Mouse (Mus musculus) lung, postnatal 25 days (tissue): Measurements from ENCODE around the gene Aunip.
A peak's percentile ranks its signal among the peaks of the same experiment; 100 is the strongest.

Source experiments
- DNase-seq: peaks from one replicate; pipeline ENCODE4 v3.0.0; 2022; ENCODE audit warnings: low spot score

The Aunip gene

GRCm38 (mm10) chr4:134515614-134516013, 4.8 kb downstream of the Aunip start:
- DNase-seq = peak; percentile 72

GRCm38 (mm10) chr4:134516981-134517380, 6.2 kb downstream of the Aunip start:
- no peak for DNase-seq

GRCm38 (mm10) chr4:134517719-134518118, 6.9 kb downstream of the Aunip start:
- DNase-seq = no peak

GRCm38 (mm10) chr4:134518541-134518940, 7.7 kb downstream of the Aunip start:
- DNase-seq = no peak

GRCm38 (mm10) chr4:134519281-134519680, 8.5 kb downstream of the Aunip start:
- no peak for DNase-seq

- DNase-seq = no peak
Measured at GRCm38 (mm10) chr4:134523447-134523846, 12.6 kb downstream of the Aunip start.

GRCm38 (mm10) chr4:134525806-134526205, 15.0 kb downstream of the Aunip start:
- no peak for DNase-seq

GRCm38 (mm10) chr4:134526220-134526619, 15.4 kb downstream of the Aunip start:
- no peak for DNase-seq

GRCm38 (mm10) chr4:134532928-134533327, 22.1 kb downstream of the Aunip start:
- DNase-seq = peak; percentile 73

GRCm38 (mm10) chr4:134533421-134533820, 22.6 kb downstream of the Aunip start:
- DNase-seq = no peak

GRCm38 (mm10) chr4:134534124-134534886, 23.5 kb downstream of the Aunip start:
- DNase-seq = peak; percentile 81

- peak; percentile 99 for DNase-seq
Measured at GRCm38 (mm10) chr4:134534932-134535786, 24.4 kb downstream of the Aunip start, which contains the start of gene Mtfr1l. Gene Mtfr1l, minus strand, starts transcription at chr4:134535387.

GRCm38 (mm10) chr4:134535787-134536151, 25.0 kb downstream of the Aunip start:
- no peak for DNase-seq

- DNase-seq = no peak
Measured at GRCm38 (mm10) chr4:134538997-134539580, 28.3 kb downstream of the Aunip start.

GRCm38 (mm10) chr4:134542726-134543125, 31.9 kb downstream of the Aunip start:
- DNase-seq = no peak

- peak; percentile 91 for DNase-seq
Measured at GRCm38 (mm10) chr4:134543261-134543660, 32.5 kb downstream of the Aunip start.

GRCm38 (mm10) chr4:134546814-134547705, 36.3 kb downstream of the Aunip start:
- DNase-seq = peak; percentile 59

- DNase-seq = peak; percentile 25
Measured at GRCm38 (mm10) chr4:134548169-134548938, 37.6 kb downstream of the Aunip start.

- no peak for DNase-seq
Measured at GRCm38 (mm10) chr4:134549899-134550298, 39.1 kb downstream of the Aunip start.

- DNase-seq = peak; percentile 69
Measured at GRCm38 (mm10) chr4:134551494-134552316, 40.9 kb downstream of the Aunip start, which contains the start of gene Selenon. Gene Selenon, minus strand, starts transcription at chr4:134552166.
